Mouse (Mus musculus): ENCODE results near the gene Il15. TPM values are rescaled to one million over a fixed set of nuclear protein-coding genes. Genes with fewer than 3 reads are reported as not detected.
A peak's percentile ranks its signal among the peaks of the same experiment; 100 is the strongest.

Il15 gene
- total and polyA plus RNA-seq, 3 experiments, result not detected

GRCm38 (mm10) chr8:82356091-82356490 lies 46.9 kb downstream of the Il15 start:
- Histone ChIP-seq H3K9ac (ENCODE audit: control insufficient read depth, low read depth, low read length, poor library complexity, severe bottlenecking) (no peak overlapping the region), H3K36me3 (ENCODE audit: control insufficient read depth in 1 of 2, insufficient read depth in 2 of 2, low read length in 2 of 2) (no peaks in the 10 kb centered on the region; a peak in 1 of 4 replicates), H3K27ac (ENCODE audit: control insufficient read depth, low read depth, low read length) (no peak overlapping the region), H3K4me1 (ENCODE audit: control insufficient read depth in 1 of 2, insufficient read depth in 2 of 2, low read length in 2 of 2) (no peaks in the 10 kb centered on the region; a peak in 2 of 4 replicates), H3K9me3 (replicated peaks; ENCODE audit: insufficient read depth, low read length) (no peaks in the 10 kb centered on the region), H3K4me3 (ENCODE audit: control insufficient read depth in 1 of 2, insufficient read depth in 1 of 2, low read depth in 2 of 2, low read length in 2 of 2) (no peak overlapping the region), H3K27me3 (ENCODE audit: control insufficient read depth in 1 of 2, insufficient read depth in 2 of 2, low read length in 2 of 2) (no peaks in the 10 kb centered on the region), H3K79me2 (ENCODE audit: control insufficient read depth, insufficient read depth, low read length, poor library complexity) (no peaks in the 10 kb centered on the region)
- no peak for TF ChIP-seq HCFC1 (IDR thresholded peaks at IDR 0.05; ENCODE audit: low read depth, low read length)
- TF ChIP-seq NELFE (IDR thresholded peaks at IDR 0.05; ENCODE audit: low read depth, low read length), result no peak
- no peak for DNase-seq (ENCODE audit: low read depth, low spot score)

DNA sequence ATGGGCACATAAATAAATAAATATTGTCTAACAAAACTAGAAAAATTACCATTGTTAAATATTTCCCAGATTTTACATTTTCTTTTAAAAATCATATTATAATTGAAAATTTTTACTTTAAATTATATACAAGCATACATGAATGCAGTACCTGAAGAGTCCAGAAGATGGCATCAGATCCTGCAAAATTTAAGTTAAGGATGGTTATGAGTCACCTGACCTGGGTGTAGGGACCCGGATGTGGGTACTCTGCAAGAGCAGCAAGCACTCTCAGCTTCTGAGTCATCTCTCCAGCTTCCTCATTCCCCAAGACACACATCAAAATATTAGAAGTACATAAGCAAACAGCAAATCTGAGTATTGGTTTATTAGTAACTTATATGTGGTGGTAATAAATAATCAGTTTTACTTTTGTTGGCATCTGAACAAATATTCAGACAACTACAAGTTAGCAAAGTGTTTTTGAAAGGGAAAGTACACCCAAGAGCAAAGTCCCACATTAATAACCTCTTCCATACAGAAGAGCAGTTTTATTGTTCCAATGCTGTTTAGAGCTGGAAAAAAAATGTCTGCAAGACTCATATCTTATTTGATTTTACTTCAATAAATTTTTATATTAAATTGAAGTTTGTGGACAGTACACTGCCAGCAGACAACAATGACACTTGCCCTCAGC lies 51.6 kb downstream of the Il15 start:
- Histone ChIP-seq H3K36me3 (ENCODE audit: control insufficient read depth in 1 of 2, insufficient read depth in 2 of 2, low read length in 2 of 2) (no peaks in the 10 kb centered on the region; a peak in 1 of 4 replicates), H3K9me3 (replicated peaks; ENCODE audit: insufficient read depth, low read length) (no peaks in the 10 kb centered on the region), H3K4me1 (ENCODE audit: control insufficient read depth in 1 of 2, insufficient read depth in 2 of 2, low read length in 2 of 2) (no peaks in the 10 kb centered on the region), H3K4me3 (ENCODE audit: control insufficient read depth in 1 of 2, insufficient read depth in 1 of 2, low read depth in 2 of 2, low read length in 2 of 2) (no peak overlapping the region), H3K27ac (ENCODE audit: control insufficient read depth, low read depth, low read length) (no peak overlapping the region), H3K27me3 (ENCODE audit: control insufficient read depth in 1 of 2, insufficient read depth in 2 of 2, low read length in 2 of 2) (no peaks in the 10 kb centered on the region), H3K79me2 (ENCODE audit: control insufficient read depth, insufficient read depth, low read length, poor library complexity) (no peaks in the 10 kb centered on the region), H3K9ac (ENCODE audit: control insufficient read depth, low read depth, low read length, poor library complexity, severe bottlenecking) (no peak overlapping the region)
- TF ChIP-seq JUND (IDR thresholded peaks at IDR 0.05; ENCODE audit: low read depth, low read length), result peak; percentile 86; the same call in 1 of the 2 replicates
- TF ChIP-seq MYC (IDR thresholded peaks at IDR 0.05; ENCODE audit: low read depth, low read length), result no peak
- TF ChIP-seq ZC3H11A (IDR thresholded peaks at IDR 0.05; ENCODE audit: low read depth, low read length), result peak; percentile 96
- TF ChIP-seq EP300 (IDR thresholded peaks at IDR 0.05; ENCODE audit: low read depth in 1 of 2, low read length in 2 of 2), result 0 out of 4 replicates have a peak, but pooled peaks have one; percentile 7 to 11
- no peak for TF ChIP-seq NELFE (IDR thresholded peaks at IDR 0.05; ENCODE audit: low read depth, low read length)
- TF ChIP-seq RCOR1 (IDR thresholded peaks at IDR 0.05; ENCODE audit: low read depth, low read length), result 0 out of 2 replicates have a peak, but pooled peaks have one; percentile 34
- 0 out of 2 replicates have a peak, but pooled peaks have one; percentile 5 for TF ChIP-seq ETS1 (IDR thresholded peaks at IDR 0.05; ENCODE audit: low read depth, low read length)
- TF ChIP-seq MXI1 (IDR thresholded peaks at IDR 0.05; ENCODE audit: low read depth, low read length), result no peak
- no peak for TF ChIP-seq GATA1 (IDR thresholded peaks at IDR 0.05; ENCODE audit: low read depth, low read length)
- no peak for TF ChIP-seq TCF12 (IDR thresholded peaks at IDR 0.05; ENCODE audit: low read depth, low read length)
- peak; percentile 94 for TF ChIP-seq USF1 (IDR thresholded peaks at IDR 0.05; ENCODE audit: low read depth, low read length)
- no peak for TF ChIP-seq NRF1 (IDR thresholded peaks at IDR 0.05; ENCODE audit: insufficient read depth, low read depth, low read length, poor library complexity, severe bottlenecking)
- no peak for TF ChIP-seq HCFC1 (IDR thresholded peaks at IDR 0.05; ENCODE audit: low read depth, low read length)
- no peak for TF ChIP-seq ELF1 (IDR thresholded peaks at IDR 0.05; ENCODE audit: low read depth, low read length)
- peak; percentile 21; the same call in 1 of the 2 replicates for TF ChIP-seq SIN3A (IDR thresholded peaks at IDR 0.05; ENCODE audit: low read length)
- TF ChIP-seq CHD2 (IDR thresholded peaks at IDR 0.05; ENCODE audit: low read length), result no peak
- no peak for TF ChIP-seq ZNF384 (IDR thresholded peaks at IDR 0.05; ENCODE audit: low read depth, low read length)
- no peak; the same call in none of the 2 replicates for TF ChIP-seq RAD21 (IDR thresholded peaks at IDR 0.05; ENCODE audit: low read depth, low read length)
- TF ChIP-seq CTCF (IDR thresholded peaks at IDR 0.05 in 2 of 3, conservative IDR thresholded peaks at IDR 0.05 in 1 of 3; ENCODE audit: control insufficient read depth in 1 of 3, insufficient read depth in 1 of 3, low read depth in 2 of 3, low read length in 3 of 3, poor library complexity in 1 of 3, severe bottlenecking in 1 of 3), result peak; percentile 30 to 81 (median 50)
- TF ChIP-seq USF2 (IDR thresholded peaks at IDR 0.05; ENCODE audit: borderline replicate concordance in 1 of 2, insufficient read depth in 1 of 2, low read depth in 1 of 2, low read length in 2 of 2), result peak; percentile 35 to 72; a peak in 2 of 4 replicates
- peak; percentile 98 for TF ChIP-seq SMC3 (IDR thresholded peaks at IDR 0.05; ENCODE audit: low read depth, low read length)
- TF ChIP-seq POLR2AphosphoS2 (IDR thresholded peaks at IDR 0.05; ENCODE audit: low read length), result no peak
- TF ChIP-seq BHLHE40 (IDR thresholded peaks at IDR 0.05; ENCODE audit: borderline replicate concordance, low read depth, low read length), result peak; percentile 77; the same call in 1 of the 2 replicates
- peak; percentile 92 for DNase-seq (ENCODE audit: low read depth, low spot score)
